21 mouse cellular contexts compared by ENCODE assay signal in genomic region chr7:130940733-130941132, GRCm38 (mm10). TPM values are rescaled to one million over a fixed set of nuclear protein-coding genes. Genes with fewer than 3 reads are reported as not detected.
DNase-seq lines count a peak whose midpoint lies in the region; ATAC-seq and TF ChIP-seq lines count a peak whose summit lies in the region.
"Had no signal": no experiment of that assay in that cellular context is flagged by ENCODE, and none has a peak within 500 bp of the region (broad histone marks: within the 10 kb centered on the region; RNA-seq: fewer than 3 reads in every experiment).

No protein-coding gene starts in this region.

- peaks cover 45% of the 10 kb centered on the region for H3K4me1 ChIP-seq in heart, embryonic 13.5 days
- H3K4me1 ChIP-seq in lung, postnatal 0 days (ENCODE audit: insufficient read depth, low read depth, low read length), result 0 out of 2 replicates have a peak, but pooled peaks cover 3% of the 10 kb centered on the region
- H3K4me1 ChIP-seq in liver, embryonic 12.5 days, result peaks cover 7% of the 10 kb centered on the region; the same call in 1 of the 2 replicates

- 0 out of 2 replicates have a peak overlapping the region, but pooled peaks have one; percentile 1 for H3K27ac ChIP-seq in heart, embryonic 13.5 days (replicated peaks)
- no peak overlapping the region for H3K27ac ChIP-seq in lung, postnatal 0 days (ENCODE audit: low read length)
- no peak overlapping the region for H3K27ac ChIP-seq in liver, embryonic 12.5 days
- H3K27ac ChIP-seq: forebrain, embryonic 10.5 days; hindbrain, embryonic 13.5 days; intestine, embryonic 15.5 days; macrophage; midbrain, embryonic 10.5 days; stomach, embryonic 15.5 days had no signal

- H3K4me2 ChIP-seq in heart, embryonic 13.5 days, result no peak overlapping the region
- H3K4me2 ChIP-seq in lung, postnatal 0 days (replicated peaks; ENCODE audit: low read depth, low read length), result no peak overlapping the region
- H3K4me2 ChIP-seq in liver, embryonic 12.5 days, result no peak overlapping the region
- H3K4me2 ChIP-seq: hindbrain, embryonic 13.5 days; intestine, embryonic 15.5 days; stomach, embryonic 15.5 days had no signal

- no peaks in the 10 kb centered on the region for H3K9me3 ChIP-seq in heart, embryonic 13.5 days
- no peaks in the 10 kb centered on the region for H3K9me3 ChIP-seq in lung, postnatal 0 days (ENCODE audit: low read length)
- H3K9me3 ChIP-seq in liver, embryonic 12.5 days (replicated peaks), result no peaks in the 10 kb centered on the region
- H3K9me3 ChIP-seq: forebrain, embryonic 10.5 days; hindbrain, embryonic 13.5 days; intestine, embryonic 15.5 days; midbrain, embryonic 10.5 days; stomach, embryonic 15.5 days had no signal

- TF ChIP-seq CTCF in lung, postnatal 0 days (IDR thresholded peaks at IDR 0.05), result no peak

- no peak for TF ChIP-seq EP300 in lung, postnatal 0 days (IDR thresholded peaks at IDR 0.05)

- no peak overlapping the region for H3K4me3 ChIP-seq in heart, embryonic 13.5 days
- H3K4me3 ChIP-seq in lung, postnatal 0 days (ENCODE audit: low read depth, low read length), result no peak overlapping the region
- no peak overlapping the region for H3K4me3 ChIP-seq in liver, embryonic 12.5 days
- H3K4me3 ChIP-seq: forebrain, embryonic 10.5 days; hindbrain, embryonic 13.5 days; intestine, embryonic 15.5 days; midbrain, embryonic 10.5 days; stomach, embryonic 15.5 days had no signal

- peak; percentile 65 to 76 for DNase-seq in cerebellum, postnatal 25 days
- DNase-seq in cerebellum, adult 8-10 months, result no peak
- DNase-seq in heart, adult 8-10 months (ENCODE audit: low spot score), result no peak
- peak; percentile 7 to 48 for DNase-seq in lung, postnatal 4 days
- DNase-seq in lung, postnatal 0 days (ENCODE audit: low spot score), result no peak
- DNase-seq: adrenal gland, adult 8-10 months; gastrocnemius, postnatal 25 days; heart, postnatal 14 days; kidney, postnatal 4 days; liver; lung, adult 18-20 months; retina, postnatal 1 day had no signal

- 0 out of 2 replicates have a peak overlapping the region, but pooled peaks have one; percentile 19 for H3K9ac ChIP-seq in heart, embryonic 13.5 days
- no peak overlapping the region for H3K9ac ChIP-seq in lung, postnatal 0 days (replicated peaks; ENCODE audit: low read depth)
- no peak overlapping the region for H3K9ac ChIP-seq in liver, embryonic 12.5 days
- H3K9ac ChIP-seq: hindbrain, embryonic 13.5 days; intestine, embryonic 15.5 days; stomach, embryonic 15.5 days had no signal

- no peak for ATAC-seq in heart, embryonic 13.5 days (ENCODE audit: extremely low read depth, insufficient number of reproducible peaks, low FRiP score, low TSS enrichment)
- ATAC-seq in lung, postnatal 0 days, result no peak
- no peak for ATAC-seq in liver, embryonic 12.5 days
- ATAC-seq: intestine, embryonic 15.5 days had no signal

- 71% methylated on average over 8 of the region's 8 CpGs for WGBS in heart, embryonic 13.5 days
- WGBS in lung, postnatal 0 days, result 65% methylated on average over 8 of the region's 8 CpGs
- WGBS in liver, embryonic 12.5 days (ENCODE audit: insufficient replicate concordance), result 69% methylated on average over 8 of the region's 8 CpGs

- no peaks in the 10 kb centered on the region for H3K36me3 ChIP-seq in heart, embryonic 13.5 days
- H3K36me3 ChIP-seq in lung, postnatal 0 days (ENCODE audit: insufficient read depth, low read length), result no peaks in the 10 kb centered on the region
- no peaks in the 10 kb centered on the region for H3K36me3 ChIP-seq in liver, embryonic 12.5 days
- H3K36me3 ChIP-seq: forebrain, embryonic 10.5 days; hindbrain, embryonic 13.5 days; intestine, embryonic 15.5 days; midbrain, embryonic 10.5 days; stomach, embryonic 15.5 days had no signal

- H3K27me3 ChIP-seq in heart, embryonic 13.5 days (replicated peaks), result peaks cover 37% of the 10 kb centered on the region
- peaks cover 18% of the 10 kb centered on the region; the same call in 1 of the 2 replicates for H3K27me3 ChIP-seq in lung, postnatal 0 days (replicated peaks; ENCODE audit: insufficient read depth, low read length)
- peaks cover 47% of the 10 kb centered on the region for H3K27me3 ChIP-seq in liver, embryonic 12.5 days (replicated peaks)

RNA-seq across cellular contexts. Expression of gene Htra1, which starts 4.8 kb away (rescaled TPM):
- 52.9 and 65.4 TPM in 2 replicates for polyA plus RNA-seq in heart, embryonic 13.5 days (2015; fragmentation: Nextera tagmentation; extraction: Ambion mirVana)
- total RNA-seq in heart, adult 8-10 months (2022), result 100 to 1,000 TPM in 3 of 4 experiments, 10 to 100 TPM in 1; 96.9 to 118 (median 112) TPM
- polyA plus RNA-seq in lung, postnatal 0 days (2015; fragmentation: Nextera tagmentation; extraction: Ambion mirVana), result 44.6 and 52.1 TPM in 2 replicates
- polyA plus RNA-seq in liver, embryonic 12.5 days (2016; fragmentation: Nextera tagmentation; extraction: Ambion mirVana), result 0.75 and 2.1 TPM in 2 replicates
- total RNA-seq: monocyte, adult 5-6 weeks had no signal

Comparison
In these comparisons a context has a peak if more than half of its experiments do, and no peak if none do; other contexts are left out.
1. DNase-seq: peak in cerebellum, postnatal 25 days (2 of 2) and lung, postnatal 4 days (2 of 2); none in cerebellum, adult 8-10 months (single experiment), heart, adult 8-10 months (single experiment) and lung, postnatal 0 days (single experiment).
2. RNA of gene Htra1, which starts 4.8 kb away (polyA plus RNA-seq): 52.9 to 65.4 TPM in heart, embryonic 13.5 days and 44.6 to 52.1 TPM in lung, postnatal 0 days; 0.75 to 2.1 TPM in liver, embryonic 12.5 days; every median in the first group is over 10 times any median in the second.